Mouse (Mus musculus) R1 (cell line): Measurements from ENCODE around the gene A630089N07Rik.
"Not testable (repeated sequence)": the region's sequence is repeated elsewhere in the genome, so short reads cannot be mapped to it uniquely, and the experiment has no call there.

Experiments used
- DNase-seq: peaks from one replicate; pipeline ENCODE4 v3.0.0-alpha.2; 2018; ENCODE audit warnings: low read depth, low spot score

The A630089N07Rik gene

DNA sequence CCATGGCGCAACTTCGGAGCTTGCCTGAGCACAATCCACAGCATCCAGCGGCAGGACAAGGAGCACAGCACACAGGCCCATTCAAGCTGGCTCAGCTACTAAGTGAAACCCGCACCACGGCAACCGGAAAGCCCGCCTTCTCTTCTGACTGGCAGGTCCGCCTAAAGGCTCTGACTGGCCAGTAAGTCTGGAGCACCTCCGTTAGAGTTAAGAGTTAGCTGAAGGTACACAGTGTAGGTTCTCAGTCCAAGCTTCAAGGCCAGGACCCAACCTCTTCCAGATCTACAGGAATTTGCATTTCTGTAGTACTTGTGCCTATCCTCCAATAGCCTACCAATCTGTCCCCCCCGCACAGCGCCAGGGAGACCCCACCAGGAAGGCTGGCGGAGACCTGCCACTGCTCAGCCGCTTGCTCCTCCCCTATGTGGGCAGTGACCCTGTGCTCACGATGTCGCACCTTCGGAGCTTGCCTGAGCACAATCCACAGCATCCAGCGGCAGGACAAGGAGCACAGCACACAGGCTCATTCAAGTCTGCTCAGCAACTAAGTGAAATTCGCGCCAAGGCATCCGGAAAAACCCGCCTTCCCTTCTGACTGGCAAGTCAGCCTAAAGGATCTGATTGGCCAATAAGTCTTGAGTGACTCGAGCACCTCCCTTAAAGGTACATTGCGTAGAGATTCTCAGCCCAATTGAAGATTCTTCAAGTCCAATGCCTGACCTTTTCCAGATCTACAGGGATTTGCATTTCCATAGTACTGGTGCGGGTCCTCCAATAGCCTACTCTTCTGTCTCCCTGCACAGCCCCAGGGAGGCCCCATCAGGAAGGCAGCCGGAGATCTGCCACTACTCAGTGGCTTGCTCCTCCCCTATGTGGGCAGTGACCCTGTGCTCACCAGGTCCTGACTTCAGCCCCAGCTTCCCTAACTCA, at the start of gene A630089N07Rik:
Gene A630089N07Rik, minus strand, starts transcription at position 562 of the 930 bp plus-strand sequence.
- peak; percentile 93 for DNase-seq

DNA sequence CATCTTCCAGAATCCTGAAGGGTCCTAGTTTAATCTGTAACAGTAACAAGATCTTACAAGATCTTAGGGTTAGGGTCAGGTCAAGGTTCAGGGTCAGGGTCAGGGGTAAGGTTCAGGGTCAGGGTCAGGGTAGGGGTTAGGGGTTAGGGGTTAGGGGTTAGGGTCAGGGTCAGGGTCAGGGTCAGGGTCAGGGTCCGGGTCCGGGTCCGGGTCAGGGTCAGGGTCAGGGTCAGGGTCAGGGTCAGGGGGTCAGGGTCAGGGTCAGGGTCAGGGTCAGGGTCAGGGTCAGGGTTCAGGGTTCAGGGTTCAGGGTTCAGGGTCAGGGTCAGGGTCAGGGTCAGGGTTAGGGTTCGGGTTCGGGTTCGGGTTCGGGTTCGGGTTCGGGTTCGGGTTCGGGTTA, 24.9 kb upstream of the A630089N07Rik start:
- no peak for DNase-seq

DNA sequence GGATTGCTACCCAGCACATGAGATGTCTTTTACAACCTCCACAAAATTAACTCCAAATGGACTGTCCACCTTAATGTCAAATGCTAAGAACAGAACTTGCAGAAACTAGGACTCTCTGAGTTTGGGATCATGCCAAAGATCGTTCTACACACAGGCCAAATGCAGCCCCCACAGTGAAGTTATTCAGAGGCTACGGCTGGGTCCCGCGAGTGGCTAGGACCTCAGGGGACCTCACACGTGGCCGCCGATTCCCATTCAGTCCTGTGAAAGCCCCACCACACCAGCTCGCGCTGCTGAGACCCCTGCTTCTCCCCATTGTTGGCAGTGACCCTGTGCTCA, 731 bp downstream of the A630089N07Rik start:
- peak; percentile 23 for DNase-seq

DNA sequence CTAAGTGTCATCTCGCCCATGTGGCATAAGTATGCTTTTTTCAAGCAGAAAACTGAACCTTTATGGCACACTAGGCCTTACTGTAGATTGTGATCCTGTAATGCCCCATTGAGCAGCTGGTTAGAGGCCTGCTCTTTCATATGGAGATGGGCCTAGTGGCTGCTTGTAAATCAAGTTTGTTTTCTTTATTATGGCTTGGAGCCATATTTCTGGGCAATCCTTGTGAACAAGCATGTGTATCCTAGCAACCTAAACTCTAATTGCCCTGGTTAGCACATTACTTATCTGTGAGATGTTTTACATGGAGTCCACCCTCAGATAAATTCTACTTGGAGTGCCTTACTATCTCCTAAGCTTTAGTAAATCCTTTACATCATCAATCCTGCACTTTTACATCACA, 1.1 kb downstream of the A630089N07Rik start:
- DNase-seq: not testable (repeated sequence)

DNA sequence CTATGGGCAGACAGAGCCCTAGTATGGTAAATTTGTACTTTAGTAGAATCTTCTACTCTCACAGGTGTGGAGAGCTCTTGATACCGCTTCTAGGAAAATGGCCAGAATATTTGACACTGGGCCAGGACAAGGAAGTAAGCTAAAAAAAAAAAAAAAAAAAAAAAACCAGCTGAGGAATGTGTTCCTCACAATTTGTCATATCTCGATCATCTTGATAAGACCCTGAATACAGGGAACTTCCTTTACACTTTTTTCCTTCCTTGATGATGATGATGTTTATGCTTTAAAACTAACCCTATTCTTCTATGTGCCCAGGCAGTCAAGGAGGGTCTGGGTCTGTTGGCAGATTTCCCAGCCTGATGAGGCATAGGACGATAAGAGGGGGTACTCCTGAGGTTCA, 2.9 kb downstream of the A630089N07Rik start:
- not testable (repeated sequence) for DNase-seq

DNA sequence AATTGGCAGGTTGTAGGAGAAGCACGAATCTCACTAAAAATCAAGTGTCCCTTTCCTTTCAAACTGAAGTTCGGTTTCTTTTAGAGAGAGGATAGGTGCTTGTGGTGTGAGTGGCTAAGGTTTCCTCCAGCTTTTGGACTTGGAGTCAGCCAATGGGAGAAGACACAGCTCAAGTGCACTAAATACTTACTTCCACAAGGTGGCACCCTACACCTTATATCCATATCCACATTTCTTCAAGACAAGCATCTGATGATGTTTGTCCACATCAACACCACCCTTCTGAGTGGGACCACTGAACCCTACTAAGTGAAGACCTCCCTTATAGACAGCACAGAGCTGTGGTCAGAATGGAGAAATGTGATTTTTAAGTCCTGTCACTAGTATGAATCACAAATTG, 40.6 kb downstream of the A630089N07Rik start:
- peak; percentile 51 for DNase-seq

DNA sequence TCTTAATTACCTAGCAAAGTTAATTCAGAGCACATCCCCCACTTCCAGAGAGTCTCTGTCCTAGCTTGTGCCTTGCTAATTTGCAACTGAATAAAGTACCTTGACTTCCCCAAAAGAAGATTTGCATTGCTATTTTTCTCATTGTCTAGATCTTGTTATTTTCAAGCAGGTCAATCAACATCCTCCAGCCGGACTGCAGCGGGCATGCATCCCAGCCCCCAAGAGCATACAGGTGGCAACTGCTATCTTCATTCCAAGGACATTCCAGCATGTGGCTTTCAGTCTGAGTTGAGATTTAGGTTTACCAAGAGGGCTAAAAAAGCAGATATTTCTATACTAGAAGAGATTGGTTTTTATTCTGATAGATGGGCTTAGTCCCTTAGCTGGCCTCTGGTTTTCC, 47.3 kb downstream of the A630089N07Rik start:
- peak; percentile 43 for DNase-seq

DNA sequence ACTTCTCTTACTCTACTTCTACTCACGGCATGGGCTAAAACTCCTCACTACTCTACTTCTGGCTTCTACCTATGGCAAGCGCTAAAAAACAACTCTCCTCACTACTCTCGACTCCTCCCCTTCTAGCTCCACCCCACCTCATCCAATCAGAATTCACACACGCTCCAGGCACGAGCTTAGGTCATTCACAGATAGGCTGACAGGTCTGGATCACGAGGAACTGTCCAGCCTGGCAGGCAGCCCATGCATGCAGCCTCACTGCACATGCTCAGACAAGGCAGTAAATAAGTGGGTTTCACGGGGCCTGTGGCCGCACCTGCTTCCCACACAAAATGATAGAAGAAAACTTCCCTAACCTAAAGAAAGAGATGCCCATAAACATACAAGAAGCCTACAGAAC, 56.1 kb downstream of the A630089N07Rik start:
- DNase-seq: peak; percentile 75

DNA sequence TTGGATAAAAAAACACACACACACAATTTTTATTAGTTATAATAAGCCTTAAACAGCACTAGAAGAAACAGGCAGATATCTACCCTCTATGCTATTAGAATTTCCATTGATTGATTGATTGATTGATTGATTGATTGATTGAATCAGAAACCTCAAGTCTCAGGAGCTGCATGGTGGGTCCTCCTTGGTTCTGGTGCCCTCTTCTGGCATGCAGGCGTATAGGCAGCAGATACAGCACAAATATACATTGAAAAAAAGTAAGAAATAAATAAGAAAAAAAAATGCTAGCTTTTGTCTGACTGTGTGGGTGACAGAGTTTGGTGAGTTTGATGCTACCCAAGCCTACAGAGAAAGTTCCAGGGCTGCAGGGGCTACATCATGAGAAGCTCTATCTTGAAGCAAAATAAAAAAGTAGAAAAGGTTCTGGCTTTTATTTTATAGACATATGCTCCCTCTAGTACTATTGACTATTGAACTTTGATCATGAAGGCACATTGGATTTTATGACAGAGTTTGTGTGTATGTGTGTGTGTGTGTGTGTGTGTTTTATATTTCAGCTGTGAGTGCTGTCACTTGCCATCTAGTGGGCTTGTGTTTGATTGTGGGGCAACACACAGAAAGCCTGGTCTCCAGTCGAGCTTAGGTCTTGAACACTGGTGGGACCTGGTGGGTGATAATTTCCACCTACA, 59.4 kb downstream of the A630089N07Rik start:
- peak; percentile 50 for DNase-seq

DNA sequence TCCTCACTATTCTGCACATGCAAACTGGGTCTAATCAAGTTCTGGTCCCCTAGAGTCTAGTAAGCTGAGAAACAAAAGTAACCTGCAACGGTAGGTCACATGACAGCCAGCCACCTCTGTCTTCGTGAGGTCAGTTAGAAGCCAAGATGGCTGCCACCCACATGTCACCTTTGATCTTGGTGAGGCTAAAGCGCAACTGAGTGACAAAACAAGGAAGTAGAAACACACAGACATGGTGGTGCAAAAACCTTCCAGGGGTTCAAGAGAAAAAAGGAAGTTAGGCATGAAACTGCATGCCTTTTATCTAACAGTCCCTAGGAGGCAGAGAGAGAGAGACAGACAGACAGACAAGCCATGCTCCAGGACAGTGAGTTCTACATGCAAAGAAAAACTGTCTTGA, 60.2 kb downstream of the A630089N07Rik start:
- peak; percentile 52 for DNase-seq

DNA sequence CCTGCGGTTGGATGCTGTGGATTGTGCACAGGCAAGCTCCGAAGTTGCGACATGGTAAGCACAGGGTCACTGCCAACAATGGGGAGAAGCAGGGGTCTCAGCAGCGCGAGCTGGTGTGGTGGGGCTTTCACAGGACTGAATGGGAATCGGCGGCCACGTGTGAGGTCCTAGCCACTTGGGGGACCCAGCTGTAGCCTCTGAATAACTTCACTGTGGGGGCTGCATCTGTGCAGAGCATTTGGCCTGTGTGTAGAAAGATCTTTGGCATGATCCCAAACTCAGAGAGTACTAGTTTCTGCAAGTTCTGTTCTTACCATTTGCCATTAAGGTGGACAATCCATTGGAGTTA, 84.9 kb downstream of the A630089N07Rik start:
- not testable (repeated sequence) for DNase-seq

DNA sequence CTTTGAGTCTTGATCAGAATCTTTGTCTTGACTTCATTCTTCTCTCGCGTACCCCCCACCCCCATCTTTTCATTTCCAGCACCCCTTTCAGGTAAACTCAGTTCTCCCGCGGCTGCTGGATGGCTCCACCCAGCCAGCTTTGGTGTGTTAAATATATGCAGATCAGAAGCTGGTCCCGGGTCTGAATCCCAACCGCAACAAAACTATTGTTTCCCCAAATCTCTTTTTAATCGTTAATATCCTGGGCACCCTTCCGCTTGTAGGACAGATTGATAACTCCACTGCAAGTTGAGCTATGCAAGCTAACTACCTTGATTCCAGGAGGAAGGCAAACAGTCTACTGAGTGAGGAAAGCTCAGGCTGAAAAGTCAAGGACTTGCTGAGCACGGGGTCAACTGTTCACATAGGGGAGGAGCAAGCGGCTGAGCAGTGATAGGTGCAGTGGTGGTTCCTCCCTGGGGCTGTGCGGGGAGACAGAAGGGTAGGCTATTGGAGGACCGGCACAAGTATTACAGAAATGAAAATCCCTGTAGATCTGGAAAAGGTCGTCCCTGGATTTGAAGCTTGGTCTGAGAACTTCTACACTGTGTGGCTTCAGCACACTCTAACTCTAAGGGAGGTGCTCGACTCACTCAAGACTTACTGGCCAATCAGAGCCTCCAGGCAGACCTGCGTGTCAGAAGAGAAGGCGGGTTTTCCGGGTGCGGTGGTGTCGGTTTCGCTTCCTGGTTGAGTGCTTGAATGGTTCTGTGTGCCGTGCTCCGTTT, 85.5 kb downstream of the A630089N07Rik start, which contains the start of gene B230307C23Rik:
Gene B230307C23Rik, plus strand, starts transcription at position 700 of the 767 bp plus-strand sequence.
- DNase-seq: peak; percentile 95

DNA sequence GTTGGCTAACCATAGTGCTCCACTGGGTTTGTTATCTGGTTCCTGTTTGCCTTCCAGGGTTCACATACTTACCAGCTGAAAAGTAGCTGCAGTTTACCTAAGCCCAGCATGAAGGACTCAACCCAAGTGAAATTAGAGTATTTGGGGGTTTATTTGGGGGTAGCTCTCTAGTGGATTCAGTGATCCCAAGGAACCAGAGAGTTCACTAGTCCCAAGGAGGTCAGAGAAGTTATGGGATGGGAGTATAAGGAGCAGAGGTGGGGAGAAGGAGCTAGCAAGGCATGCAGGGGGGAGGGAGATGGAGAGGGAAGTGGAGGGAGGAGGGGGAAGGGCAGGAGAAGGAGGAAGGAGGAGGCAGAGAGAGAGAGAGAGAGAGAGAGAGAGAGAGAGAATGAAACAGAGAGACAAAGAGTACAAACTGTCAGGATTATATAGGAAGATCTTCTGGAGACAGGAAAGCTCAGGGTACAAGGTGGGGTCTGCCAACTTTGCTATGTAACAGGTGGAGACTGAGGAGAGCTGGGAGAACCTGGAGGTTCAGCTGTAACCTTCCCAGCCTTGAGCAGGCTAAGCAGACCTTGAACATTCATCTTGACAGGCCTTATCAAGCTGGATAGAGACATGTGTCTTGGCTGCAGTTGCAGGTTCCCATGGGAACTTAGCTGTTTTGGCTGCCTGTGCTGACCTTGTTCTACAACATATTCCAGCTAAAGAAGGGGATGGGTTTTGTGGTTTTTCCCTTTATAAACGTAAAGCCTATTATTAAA, 86.2 kb downstream of the A630089N07Rik start:
- DNase-seq: no peak

DNA sequence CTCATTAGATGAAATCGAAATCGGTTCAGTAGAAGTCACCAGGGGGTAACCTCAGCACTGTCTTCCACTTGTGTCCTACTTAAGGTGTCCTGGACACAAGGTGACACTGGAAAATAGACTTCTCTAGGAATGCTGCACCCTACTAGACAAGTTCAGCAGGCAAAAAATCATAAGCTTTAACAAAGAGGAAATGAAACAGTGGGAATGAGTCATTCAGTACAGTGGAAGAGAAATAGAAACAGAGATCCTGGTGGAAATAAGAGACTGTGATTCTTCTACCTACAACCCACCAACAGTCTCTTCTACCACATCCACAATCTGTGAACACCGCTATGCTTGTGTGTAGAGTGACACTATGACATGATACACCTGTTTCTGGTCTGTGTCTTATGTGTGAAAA, 89.8 kb downstream of the A630089N07Rik start:
- DNase-seq: not testable (repeated sequence)

DNA sequence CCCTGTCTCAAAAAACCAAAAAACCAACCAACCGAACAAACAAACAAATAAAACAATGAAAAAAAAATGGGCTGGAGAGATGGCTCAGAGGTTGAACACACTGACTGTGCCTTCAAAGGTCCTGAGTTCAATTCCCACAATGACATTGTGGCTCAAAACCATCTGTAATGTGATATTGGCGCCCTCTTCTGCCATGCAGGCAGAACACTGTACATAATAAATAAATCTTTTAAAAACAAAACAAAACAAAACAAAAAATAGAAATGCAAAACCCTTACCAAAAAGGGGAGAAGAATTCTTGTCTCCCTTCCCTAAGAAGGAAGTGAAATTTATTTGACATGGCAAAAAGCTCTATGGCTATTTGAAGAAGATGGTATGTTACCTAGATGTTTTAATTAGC, 90.7 kb downstream of the A630089N07Rik start:
- no peak for DNase-seq

DNA sequence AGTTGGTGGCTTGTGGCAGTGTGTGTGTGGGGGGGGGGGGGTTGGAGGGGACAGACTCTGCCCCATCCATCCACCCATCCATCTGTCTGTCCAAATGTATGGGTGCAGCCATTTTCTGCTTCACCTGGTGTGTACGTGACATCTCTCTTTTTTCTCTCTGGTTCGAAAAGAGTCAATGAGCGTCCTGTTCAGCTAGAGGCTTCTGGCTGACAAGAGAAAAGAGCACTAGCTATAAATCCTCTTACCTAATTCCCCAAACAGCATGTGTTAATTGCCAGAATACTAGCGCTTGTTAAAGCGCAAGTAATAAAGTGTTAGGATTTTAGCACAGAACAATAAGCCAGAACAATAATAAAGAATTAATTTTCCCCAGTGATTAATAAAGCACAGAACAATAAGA, 97.7 kb downstream of the A630089N07Rik start:
- no peak for DNase-seq

DNA sequence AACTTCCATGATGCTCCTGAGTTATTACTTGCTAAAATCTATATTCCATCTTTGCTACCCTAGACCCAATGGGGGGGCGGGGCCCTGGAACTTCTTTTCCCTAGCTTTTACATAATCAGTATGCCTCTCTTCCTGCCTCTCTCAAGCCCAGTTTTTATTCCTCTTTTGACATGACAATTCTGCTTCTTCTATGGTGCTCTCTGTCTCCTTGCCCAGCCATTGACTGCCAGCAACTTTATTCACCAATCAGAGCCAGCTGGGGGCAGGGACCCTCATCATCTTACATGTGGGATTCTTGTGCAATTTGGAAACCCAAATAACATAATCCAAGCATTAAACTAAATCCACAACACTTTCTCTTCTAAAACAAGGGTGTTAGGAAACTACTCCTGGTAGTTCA, 100.9 kb downstream of the A630089N07Rik start:
- DNase-seq: no peak

DNA sequence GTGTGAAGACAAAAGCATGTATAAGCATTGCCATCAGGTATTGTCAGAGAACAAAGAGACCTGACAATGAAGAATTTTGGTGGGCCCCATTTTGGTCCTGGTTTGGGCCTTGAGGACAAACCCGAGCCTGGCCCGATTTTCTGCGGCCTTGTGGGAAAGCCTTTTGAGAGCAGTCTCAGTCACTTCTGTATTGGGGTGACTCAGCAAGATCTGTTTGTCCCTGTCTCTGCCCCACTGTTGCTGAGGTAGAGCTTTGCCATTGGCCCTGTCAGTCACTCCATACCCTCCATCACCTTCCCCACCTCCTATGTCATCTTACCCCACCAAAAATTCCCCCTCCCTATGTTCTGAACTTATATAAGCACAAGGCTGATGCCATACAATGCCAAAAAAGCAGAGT, 104.5 kb downstream of the A630089N07Rik start:
- no peak for DNase-seq

DNA sequence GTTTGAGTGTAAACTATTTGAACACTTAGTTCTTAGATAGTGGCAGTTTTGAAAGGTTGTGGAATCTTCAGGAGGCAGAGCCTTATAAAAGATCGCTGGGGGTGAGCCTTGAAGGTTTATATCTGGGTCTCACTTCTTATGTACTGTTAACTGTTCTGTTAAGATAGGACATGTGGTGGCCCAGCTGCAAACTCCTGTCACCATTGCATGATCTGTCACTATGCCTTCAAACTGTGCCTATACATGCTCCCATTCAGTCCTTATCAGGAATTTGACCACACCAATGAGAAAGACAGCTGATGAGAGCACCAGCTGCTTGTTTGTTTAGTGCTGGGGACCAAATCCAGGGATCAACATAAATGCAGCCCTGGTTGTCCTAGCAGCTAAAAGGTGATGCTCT, 105.0 kb downstream of the A630089N07Rik start:
- DNase-seq: no peak

DNA sequence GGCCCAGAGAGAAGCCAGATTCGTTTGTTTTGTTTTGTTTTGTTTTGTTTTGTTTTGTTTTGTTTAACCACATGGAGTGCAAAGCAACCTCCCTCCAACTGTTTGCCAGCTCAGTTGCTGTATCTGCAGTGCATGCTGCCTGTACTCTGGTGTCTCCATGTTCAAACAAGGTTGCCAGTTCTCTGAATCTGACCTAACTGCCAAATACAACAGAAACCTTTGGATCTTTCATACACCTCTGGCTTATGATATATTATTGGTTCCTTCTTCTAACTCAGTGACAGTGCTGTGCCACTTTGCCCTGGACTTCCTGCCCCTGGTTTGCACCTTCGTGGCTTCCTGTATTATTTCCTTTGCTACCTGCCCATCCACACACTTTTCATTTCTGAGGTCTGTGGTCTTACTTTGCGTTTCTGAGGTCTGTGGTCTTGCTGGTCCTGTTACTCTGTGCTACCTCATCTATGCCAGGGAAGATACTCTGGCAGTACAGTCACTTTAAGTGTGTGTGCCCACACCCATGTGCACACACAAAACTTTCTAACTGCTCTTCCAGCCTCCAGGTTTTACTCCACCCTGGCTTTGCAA, 118.2 kb downstream of the A630089N07Rik start:
- no peak for DNase-seq
